Mouse (Mus musculus) CH12.LX (cell line): ENCODE results near the gene Rab3ip. TPM values are rescaled to one million over a fixed set of nuclear protein-coding genes. Genes with fewer than 3 reads are reported as not detected.

ENCODE experiments used
- DNase-seq: peaks from one replicate; pipeline ENCODE4 v3.0.0-alpha.2; 2013; ENCODE audit errors: extremely low read depth
- H3K27ac ChIP-seq: 2 replicates; pipeline ENCODE4 v1.5.1; 2012; ENCODE audit warnings: low read depth, mild to moderate bottlenecking, control low read depth, moderate library complexity; ENCODE audit not compliant: insufficient read depth
- H3K27me3 ChIP-seq: replicated peaks from 2 replicates; pipeline ENCODE3; 2012; ENCODE audit warnings: inconsistent platforms
- H3K36me3 ChIP-seq, 2 experiments: replicated peaks in 1 of 2; 2 replicates each; pipeline versions ENCODE3 to v1.6.1; 2012; ENCODE audit warnings: inconsistent platforms in 1 of 2, low read length in 1 of 2, mild to moderate bottlenecking in 1 of 2, mixed read lengths in 1 of 2, moderate library complexity in 1 of 2; ENCODE audit not compliant: control insufficient read depth in 1 of 2, insufficient read depth in 1 of 2
- H3K4me1 ChIP-seq, 2 experiments: 2 replicates each; pipeline ENCODE4 v1.6.1; 2012; ENCODE audit warnings: inconsistent platforms in 1 of 2, moderate library complexity in 1 of 2; ENCODE audit not compliant: insufficient read depth in 2 of 2, control insufficient read depth in 1 of 2
- H3K4me2 ChIP-seq: 2 replicates; pipeline ENCODE4 v1.6.1; 2012; ENCODE audit warnings: low read depth, mild to moderate bottlenecking, control low read depth; ENCODE audit not compliant: poor library complexity, insufficient read depth, severe bottlenecking
- H3K4me3 ChIP-seq, 3 experiments: fragments of 150-350 bp in 1 of 3; sonication (generic) in 1 of 3; replicated peaks in 1 of 3; 2 replicates each; pipeline versions ENCODE3 to v1.5.1; 2011 to 2012; ENCODE audit warnings: low read depth in 2 of 3, low read length in 2 of 3, mild to moderate bottlenecking in 2 of 3, moderate library complexity in 2 of 3, control low read depth in 1 of 3, improper control_type of control experiment in 1 of 3, inconsistent platforms in 1 of 3, mixed read lengths in 1 of 3; ENCODE audit not compliant: poor library complexity in 1 of 3
- H3K79me2 ChIP-seq: replicated peaks from 2 replicates; pipeline ENCODE4 v1.6.1; 2012; ENCODE audit warnings: mild to moderate bottlenecking, moderate library complexity; ENCODE audit not compliant: control insufficient read depth, poor library complexity, insufficient read depth, severe bottlenecking; ENCODE audit errors: extremely low read depth
- H3K9ac ChIP-seq: 2 replicates; pipeline ENCODE4 v1.6.1; 2012; ENCODE audit warnings: low read depth, mild to moderate bottlenecking, control low read depth, moderate library complexity; ENCODE audit not compliant: insufficient read depth
- H3K9me3 ChIP-seq: replicated peaks from 2 replicates; pipeline ENCODE3; 2012; ENCODE audit warnings: low read length, inconsistent platforms, mixed read lengths
- BHLHE40 ChIP-seq: IDR thresholded peaks from 2 replicates; pipeline ENCODE4 v1.6.1; 2011; ENCODE audit warnings: mild to moderate bottlenecking, low read depth, low read length, improper control_type of control experiment
- CHD1 ChIP-seq: IDR thresholded peaks from 2 replicates; pipeline ENCODE4 v1.6.1; 2012; ENCODE audit warnings: low read depth, low read length, improper control_type of control experiment, inconsistent platforms
- CHD2 ChIP-seq: IDR thresholded peaks from 2 replicates; pipeline ENCODE4 v1.6.1; 2011; ENCODE audit warnings: low read length, improper control_type of control experiment
- CTCF ChIP-seq, 2 experiments: IDR thresholded peaks in 1 of 2; conservative IDR thresholded peaks in 1 of 2; 2 replicates each; pipeline ENCODE4 v1.5.1; 2011 to 2012; ENCODE audit warnings: low read depth in 2 of 2, low read length in 2 of 2, improper control_type of control experiment in 1 of 2, inconsistent platforms in 1 of 2, mild to moderate bottlenecking in 1 of 2, moderate library complexity in 1 of 2
- ELF1 ChIP-seq: IDR thresholded peaks from 2 replicates; pipeline ENCODE4 v1.6.1; 2014; ENCODE audit warnings: low read depth, mild to moderate bottlenecking, inconsistent platforms, low read length, improper control_type of control experiment
- EP300 ChIP-seq: IDR thresholded peaks from 2 replicates; pipeline ENCODE4 v1.6.1; 2011; ENCODE audit warnings: low read length, improper control_type of control experiment
- ETS1 ChIP-seq: conservative IDR thresholded peaks from 2 replicates; pipeline ENCODE4 v1.6.1; 2012; ENCODE audit warnings: low read depth, mild to moderate bottlenecking, inconsistent platforms, low read length, improper control_type of control experiment, moderate library complexity
- IRF4 ChIP-seq: IDR thresholded peaks from 2 replicates; pipeline ENCODE4 v1.6.1; 2014; ENCODE audit warnings: low read depth, mild to moderate bottlenecking, inconsistent platforms, low read length, improper control_type of control experiment
- KAT2A ChIP-seq: IDR thresholded peaks from 2 replicates; pipeline ENCODE4 v1.6.1; 2012; ENCODE audit warnings: low read length, improper control_type of control experiment, inconsistent platforms; ENCODE audit not compliant: insufficient replicate concordance
- MAFK ChIP-seq: IDR thresholded peaks from 2 replicates; pipeline ENCODE4 v1.6.1; 2011; ENCODE audit warnings: low read length, improper control_type of control experiment; ENCODE audit not compliant: insufficient replicate concordance
- MAZ ChIP-seq: IDR thresholded peaks from 2 replicates; pipeline ENCODE4 v1.6.1; 2012; ENCODE audit warnings: low read depth, mild to moderate bottlenecking, inconsistent platforms, low read length, improper control_type of control experiment, moderate library complexity
- MEF2A ChIP-seq: IDR thresholded peaks from 2 replicates; pipeline ENCODE4 v1.6.1; 2014; ENCODE audit warnings: low read depth, mild to moderate bottlenecking, inconsistent platforms, low read length, improper control_type of control experiment, borderline replicate concordance
- MYC ChIP-seq: IDR thresholded peaks from 2 replicates; pipeline ENCODE4 v1.6.1; 2011; ENCODE audit warnings: low read depth, mild to moderate bottlenecking, improper control_type of control experiment, low read length
- POLR2A ChIP-seq: IDR thresholded peaks from 2 replicates; pipeline ENCODE4 v1.6.1; 2011; ENCODE audit warnings: low read depth, mild to moderate bottlenecking, improper control_type of control experiment, low read length
- POLR2AphosphoS2 ChIP-seq: IDR thresholded peaks from 2 replicates; pipeline ENCODE4 v1.6.1; 2011; ENCODE audit warnings: low read depth, low read length, improper control_type of control experiment
- RAD21 ChIP-seq: IDR thresholded peaks from 2 replicates; pipeline ENCODE4 v1.6.1; 2011; ENCODE audit warnings: low read depth, mild to moderate bottlenecking, low read length, improper control_type of control experiment, moderate library complexity
- RCOR1 ChIP-seq: conservative IDR thresholded peaks from 2 replicates; pipeline ENCODE4 v1.6.1; 2012; ENCODE audit warnings: low read depth, mild to moderate bottlenecking, inconsistent platforms, low read length, improper control_type of control experiment
- USF1 ChIP-seq: IDR thresholded peaks from 2 replicates; pipeline ENCODE4 v1.6.1; 2014; ENCODE audit warnings: low read depth, mild to moderate bottlenecking, inconsistent platforms, low read length, improper control_type of control experiment
- USF2 ChIP-seq: conservative IDR thresholded peaks from 2 replicates; pipeline ENCODE4 v1.6.1; 2011; ENCODE audit warnings: low read depth, low read length, improper control_type of control experiment
- ZKSCAN1 ChIP-seq: IDR thresholded peaks from 2 replicates; pipeline ENCODE4 v1.6.1; 2012; ENCODE audit warnings: low read depth, inconsistent platforms, low read length, improper control_type of control experiment, borderline replicate concordance
- ZMIZ1 ChIP-seq: IDR thresholded peaks from 2 replicates; pipeline ENCODE4 v1.6.1; 2012; ENCODE audit warnings: low read depth, mild to moderate bottlenecking, inconsistent platforms, low read length, improper control_type of control experiment
- dilution Hi-C: fragments of 300-500 bp; cut with MboI; formaldehyde crosslinking; loops from 2 replicates; pipeline ENCODE4 v1.14.3; 2020; ENCODE audit warnings: low sequenced_read_pairs; ENCODE audit not compliant: extremely low pct_unique_long_range_greater_than_20kb, extremely low pct_ligation_motif_present
- in situ Hi-C: fragments of 300-500 bp; cut with MboI; formaldehyde crosslinking; loops from 3 replicates; pipeline ENCODE4 v1.14.3; 2019; ENCODE audit warnings: low sequenced_read_pairs, low pct_ligation_motif_present, low pct_unique_long_range_greater_than_20kb, mixed read lengths
- polyA plus RNA-seq: library from polyadenylated mRNA; unstranded; fragments of >175 nt; gene quantifications from 2 replicates; pipeline ENCODE4 v1.2.1, GENCODE M21; 2012; ENCODE audit warnings: low read depth; ENCODE audit not compliant: insufficient read length
- total RNA-seq, 2 experiments: library from RNA; depleted of rRNA; stranded (reverse); fragments of 300-350 nt in 1 of 2; fragments of >200 nt in 1 of 2; gene quantifications; 2 replicates each; pipeline ENCODE4 v1.2.3; 2012 to 2014

The Rab3ip gene
- total and polyA plus RNA-seq, 3 experiments: 9.3 to 18.3 (median 10.3) TPM

- H3K36me3 ChIP-seq: peaks cover 3 to 68% of the 10 kb centered on the region in 2 experiments
- no peaks in the 10 kb centered on the region for H3K79me2 ChIP-seq
- dilution Hi-C loops (no loop called here), in situ Hi-C loops (no loop called here)
- DNase-seq: no peak
- no peak overlapping the region for H3K27ac ChIP-seq
- no peaks in the 10 kb centered on the region for H3K9me3 ChIP-seq
- TF ChIP-seq ETS1 (no peak), POLR2AphosphoS2 (no peak), CHD1 (no peak), BHLHE40 (no peak), MYC (no peak), RCOR1 (no peak), KAT2A (no peak), IRF4 (no peak), ZMIZ1 (no peak), CTCF (conservative IDR thresholded peaks at IDR 0.05 in 1 of 2, IDR thresholded peaks at IDR 0.05 in 1 of 2; ENCODE audit: low read depth in 2 of 2, low read length in 2 of 2) (no peak), MAFK (no peak), ELF1 (no peak), POLR2A (no peak), EP300 (no peak), USF2 (no peak), MAZ (no peak), ZKSCAN1 (no peak), RAD21 (no peak), MEF2A (no peak)
- H3K4me3 ChIP-seq: no peak overlapping the region
- H3K4me1 ChIP-seq: 0 out of 4 replicates have a peak, but pooled peaks cover 2 to 4% of the 10 kb centered on the region in 2 experiments
- no peak overlapping the region for H3K9ac ChIP-seq
- no peak overlapping the region for H3K4me2 ChIP-seq
- no peaks in the 10 kb centered on the region for H3K27me3 ChIP-seq
Observed at GRCm38 (mm10) chr10:116913647-116914273, 36.8 kb downstream of the Rab3ip start.

GRCm38 (mm10) chr10:116912850-116913249 lies 37.7 kb downstream of the Rab3ip start:
- Histone ChIP-seq H3K27me3 (no peaks in the 10 kb centered on the region), H3K79me2 (no peaks in the 10 kb centered on the region), H3K4me3 (no peak overlapping the region), H3K9ac (no peak overlapping the region), H3K9me3 (no peaks in the 10 kb centered on the region), H3K4me2 (no peak overlapping the region), H3K4me1 (0 out of 4 replicates have a peak, but pooled peaks cover 2 to 4% of the 10 kb centered on the region in 2 experiments), H3K27ac (no peak overlapping the region), H3K36me3 (peaks cover 4 to 68% of the 10 kb centered on the region in 2 experiments)
- TF ChIP-seq CTCF (conservative IDR thresholded peaks at IDR 0.05 in 1 of 2, IDR thresholded peaks at IDR 0.05 in 1 of 2; ENCODE audit: low read depth in 2 of 2, low read length in 2 of 2) (no peak), CHD2 (no peak), USF1 (no peak), POLR2A (no peak), CHD1 (no peak)
- in situ Hi-C loops: no loop called here
- dilution Hi-C loops: no loop called here
- DNase-seq: no peak
